Mouse (Mus musculus) liver, postnatal 0 days (tissue): ENCODE measurements around the gene Gm17019.
A peak's percentile ranks its signal among the peaks of the same experiment; 100 is the strongest.
"Not testable (repeated sequence)": the region's sequence is repeated elsewhere in the genome, so short reads cannot be mapped to it uniquely, and the experiment has no call there.

ENCODE experiments used
- CTCF ChIP-seq: sonication (generic); IDR thresholded peaks from 2 replicates; pipeline ENCODE4 v1.5.1; 2016; ENCODE audit warnings: antibody characterized with exemption, low read depth
- EP300 ChIP-seq: IDR thresholded peaks from 2 replicates; pipeline ENCODE4 v1.6.1; 2016; ENCODE audit warnings: antibody characterized with exemption, low read depth, mild to moderate bottlenecking

- not testable (repeated sequence) for TF ChIP-seq EP300
- 0 out of 2 replicates have a peak, but pooled peaks have one; percentile 17 for TF ChIP-seq CTCF
These were observed 46.0 kb downstream of the Gm17019 start for GRCm38 (mm10) chr5:14986649-14987387.
